7 mouse cellular contexts compared by ENCODE assay signal in genomic region chr8:110645340-110645739, GRCm38 (mm10).
"Had no signal": no experiment of that assay in that cellular context is flagged by ENCODE, and none has a peak within 500 bp of the region (broad histone marks: within the 10 kb centered on the region; RNA-seq: fewer than 3 reads in every experiment).

No protein-coding gene starts in this region.

- H3K4me1 ChIP-seq: limb, embryonic 15.5 days; midbrain, embryonic 12.5 days; neural tube, embryonic 13.5 days; stomach, embryonic 15.5 days had no signal

- H3K4me3 ChIP-seq: limb, embryonic 15.5 days; midbrain, embryonic 12.5 days; neural tube, embryonic 13.5 days; stomach, embryonic 15.5 days had no signal

- ATAC-seq: inflammation-experienced regulatory T-cells, adult 6 months; midbrain, embryonic 16.5 days had no signal

- H3K9me3 ChIP-seq: limb, embryonic 15.5 days; midbrain, embryonic 12.5 days; neural tube, embryonic 13.5 days; stomach, embryonic 15.5 days had no signal

- H3K27ac ChIP-seq: limb, embryonic 15.5 days; liver, embryonic 14.5 days; midbrain, embryonic 12.5 days; neural tube, embryonic 13.5 days; stomach, embryonic 15.5 days had no signal

- H3K4me2 ChIP-seq: limb, embryonic 15.5 days; midbrain, embryonic 12.5 days; neural tube, embryonic 13.5 days; stomach, embryonic 15.5 days had no signal

- H3K27me3 ChIP-seq: limb, embryonic 15.5 days; midbrain, embryonic 12.5 days; neural tube, embryonic 13.5 days; stomach, embryonic 15.5 days had no signal

- H3K9ac ChIP-seq: limb, embryonic 15.5 days; liver, embryonic 14.5 days; midbrain, embryonic 12.5 days; neural tube, embryonic 13.5 days; stomach, embryonic 15.5 days had no signal
